11 mouse cellular contexts compared by ENCODE assay signal in the genomic region with DNA sequence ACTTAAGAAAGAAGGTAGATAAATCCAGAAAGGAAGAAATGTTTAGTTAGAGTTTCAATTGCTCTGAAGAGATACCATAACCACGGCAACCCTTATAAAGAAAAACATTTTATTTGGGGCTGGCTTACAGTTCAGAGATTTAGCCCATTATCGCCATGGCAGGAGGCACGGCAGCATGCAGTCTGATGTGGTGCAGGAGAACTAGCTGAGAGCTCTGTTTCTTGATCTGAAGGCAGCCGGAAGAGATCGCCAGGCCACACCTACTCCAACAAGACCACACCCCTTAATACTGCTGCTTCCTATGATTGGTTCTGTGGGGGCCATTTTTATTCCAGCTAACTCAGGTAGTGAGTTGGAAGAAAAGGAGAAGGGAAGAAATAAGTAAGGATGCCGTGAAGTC.
"Had no signal": no experiment of that assay in that cellular context is flagged by ENCODE, and none has a peak within 500 bp of the region (broad histone marks: within the 10 kb centered on the region; RNA-seq: fewer than 3 reads in every experiment).

No protein-coding gene starts in this region.

- H3K27ac ChIP-seq: limb, embryonic 13.5 days; liver, embryonic 14.5 days; midbrain, embryonic 12.5 days; stomach, postnatal 0 days had no signal

- H3K36me3 ChIP-seq: limb, embryonic 13.5 days; midbrain, embryonic 12.5 days had no signal

- DNase-seq: kidney, adult 8-10 months; kidney, postnatal 25 days; lung, adult 18-20 months; right cerebral cortex, adult 18-20 months; right cerebral cortex, postnatal 25 days; thymus, postnatal 4 days had no signal

- H3K4me2 ChIP-seq: limb, embryonic 13.5 days; midbrain, embryonic 12.5 days had no signal

- H3K4me3 ChIP-seq: limb, embryonic 13.5 days; midbrain, embryonic 12.5 days had no signal

- ATAC-seq: midbrain, embryonic 16.5 days had no signal

- H3K9me3 ChIP-seq: midbrain, embryonic 12.5 days had no signal

- H3K9ac ChIP-seq: limb, embryonic 13.5 days; liver, embryonic 14.5 days; midbrain, embryonic 12.5 days had no signal
